Mouse (Mus musculus) retina, postnatal 1 day (tissue): ENCODE results near the gene Ear1.
"Not testable (repeated sequence)": the region's sequence is repeated elsewhere in the genome, so short reads cannot be mapped to it uniquely, and the experiment has no call there.

Source experiments
- DNase-seq: peaks from one replicate; pipeline ENCODE4 v3.0.0-alpha.2; 2012

Ear1 gene

GRCm38 (mm10) chr14:43796069-43796904 lies 79.0 kb downstream of the Ear1 start:
- peak; percentile 0 for DNase-seq

DNA sequence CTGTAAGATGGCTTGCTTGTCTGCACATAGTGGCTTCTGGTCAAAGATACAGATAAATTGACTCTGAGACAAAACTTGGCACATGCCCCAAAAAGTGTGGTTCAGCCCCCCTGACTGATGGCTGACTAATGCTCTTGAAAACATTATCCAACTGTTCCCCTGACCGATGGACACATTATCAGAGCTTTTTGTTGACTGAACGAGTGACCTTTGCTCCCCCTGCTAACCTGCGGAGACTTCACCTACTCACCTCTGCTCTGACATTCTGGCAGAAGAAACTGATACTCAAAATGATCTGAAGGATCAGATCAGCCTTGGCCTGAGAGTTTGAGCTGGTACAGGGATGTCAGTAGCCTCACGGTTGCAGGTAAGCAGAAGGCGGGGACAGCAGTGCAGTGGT lies 81.5 kb downstream of the Ear1 start:
- not testable (repeated sequence) for DNase-seq

DNA sequence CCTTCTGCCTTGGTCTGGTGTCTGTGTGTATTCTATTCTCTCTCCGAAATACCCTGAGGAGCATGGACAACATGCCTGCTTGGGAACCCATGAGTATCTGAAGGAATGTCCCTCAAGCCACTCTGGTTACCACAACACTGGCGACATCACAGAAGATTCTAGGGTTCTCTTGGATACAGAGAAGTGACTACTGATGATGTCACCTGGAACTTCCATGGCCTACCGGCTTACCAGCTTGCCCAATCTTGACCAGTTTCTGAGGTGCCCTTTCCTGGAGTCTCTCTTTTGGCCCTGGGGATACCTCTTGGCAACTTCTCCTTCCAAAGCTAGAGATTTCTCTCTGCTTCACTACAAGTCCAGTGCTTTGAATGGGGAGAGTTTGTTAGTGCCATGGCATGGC lies 90.7 kb downstream of the Ear1 start, which contains the start of gene Gm8180:
Gm8180 (minus strand) TSS at position 101 of the 400 bp plus-strand sequence.
- not testable (repeated sequence) for DNase-seq
